Mouse (Mus musculus) MEL (cell line): ENCODE results near the gene N4bp2l2. TPM values are rescaled to one million over a fixed set of nuclear protein-coding genes. Genes with fewer than 3 reads are reported as not detected.
"Not testable (repeated sequence)": the region's sequence is repeated elsewhere in the genome, so short reads cannot be mapped to it uniquely, and the experiment has no call there.

ENCODE experiments used
- DNase-seq: peaks from one replicate; pipeline ENCODE4 v3.0.0; 2011; ENCODE audit warnings: low read depth, low spot score
- H3K27ac ChIP-seq: 2 replicates; pipeline ENCODE4 v1.5.1; 2012; ENCODE audit warnings: low read depth, mild to moderate bottlenecking, control low read depth, low read length, moderate library complexity; ENCODE audit not compliant: control insufficient read depth
- H3K27me3 ChIP-seq, 2 experiments: fragments of 150-350 bp in 1 of 2; sonication (generic) in 1 of 2; 2 replicates each; pipeline ENCODE4 v1.6.1; 2012; ENCODE audit warnings: low read length in 2 of 2, mild to moderate bottlenecking in 2 of 2, improper control_type of control experiment in 1 of 2, moderate library complexity in 1 of 2; ENCODE audit not compliant: insufficient read depth in 2 of 2, control insufficient read depth in 1 of 2
- H3K36me3 ChIP-seq, 2 experiments: 2 replicates each; pipeline ENCODE4 v1.6.1; 2012 to 2014; ENCODE audit warnings: low read length in 2 of 2, improper control_type of control experiment in 1 of 2, inconsistent platforms in 1 of 2, mild to moderate bottlenecking in 1 of 2; ENCODE audit not compliant: insufficient read depth in 2 of 2, control insufficient read depth in 1 of 2
- H3K4me1 ChIP-seq, 2 experiments: fragments of 150-350 bp in 1 of 2; sonication (generic) in 1 of 2; 2 replicates each; pipeline ENCODE4 v1.6.1; 2012; ENCODE audit warnings: low read length in 2 of 2, improper control_type of control experiment in 1 of 2, mild to moderate bottlenecking in 1 of 2; ENCODE audit not compliant: insufficient read depth in 2 of 2, control insufficient read depth in 1 of 2
- H3K4me3 ChIP-seq, 2 experiments: fragments of 150-350 bp in 1 of 2; sonication (generic) in 1 of 2; 2 replicates each; pipeline ENCODE4 v1.5.1; 2012; ENCODE audit warnings: low read depth in 2 of 2, low read length in 2 of 2, mild to moderate bottlenecking in 2 of 2, moderate library complexity in 2 of 2, control low read depth in 1 of 2, improper control_type of control experiment in 1 of 2; ENCODE audit not compliant: control insufficient read depth in 1 of 2, insufficient read depth in 1 of 2
- H3K79me2 ChIP-seq: 2 replicates; pipeline ENCODE4 v1.6.1; 2012; ENCODE audit warnings: mild to moderate bottlenecking, low read length, moderate library complexity; ENCODE audit not compliant: control insufficient read depth, poor library complexity, insufficient read depth
- H3K9ac ChIP-seq: 2 replicates; pipeline ENCODE4 v1.6.1; 2012; ENCODE audit warnings: low read depth, mild to moderate bottlenecking, control low read depth, low read length, moderate library complexity; ENCODE audit not compliant: control insufficient read depth, poor library complexity, severe bottlenecking
- H3K9me3 ChIP-seq: fragments of 150-350 bp; sonication (generic); replicated peaks from 2 replicates; pipeline ENCODE4 v1.6.1; 2012; ENCODE audit warnings: mild to moderate bottlenecking, low read length, improper control_type of control experiment, moderate library complexity; ENCODE audit not compliant: insufficient read depth
- GATA1 ChIP-seq: IDR thresholded peaks from 2 replicates; pipeline ENCODE4 v1.6.1; 2011; ENCODE audit warnings: low read depth, low read length, improper control_type of control experiment
- HCFC1 ChIP-seq: IDR thresholded peaks from 2 replicates; pipeline ENCODE4 v1.6.1; 2012; ENCODE audit warnings: low read depth, mild to moderate bottlenecking, inconsistent platforms, low read length, improper control_type of control experiment, moderate library complexity
- JUND ChIP-seq: IDR thresholded peaks from 2 replicates; pipeline ENCODE4 v1.6.1; 2011; ENCODE audit warnings: low read depth, mild to moderate bottlenecking, improper control_type of control experiment, low read length
- MAX ChIP-seq: IDR thresholded peaks from 2 replicates; pipeline ENCODE4 v1.6.1; 2011; ENCODE audit warnings: low read length, improper control_type of control experiment
- MEF2A ChIP-seq: IDR thresholded peaks from 2 replicates; pipeline ENCODE4 v1.6.1; 2014; ENCODE audit warnings: low read depth, mild to moderate bottlenecking, inconsistent platforms, low read length, improper control_type of control experiment; ENCODE audit not compliant: poor library complexity, insufficient replicate concordance, severe bottlenecking; ENCODE audit errors: extremely low read depth
- NRF1 ChIP-seq: IDR thresholded peaks from 2 replicates; pipeline ENCODE4 v1.6.1; 2014; ENCODE audit warnings: low read depth, mild to moderate bottlenecking, inconsistent platforms, low read length, improper control_type of control experiment, moderate library complexity; ENCODE audit not compliant: poor library complexity, insufficient read depth, severe bottlenecking
- POLR2AphosphoS2 ChIP-seq: IDR thresholded peaks from 2 replicates; pipeline ENCODE4 v1.6.1; 2011; ENCODE audit warnings: low read length, improper control_type of control experiment
- RCOR1 ChIP-seq: IDR thresholded peaks from 2 replicates; pipeline ENCODE4 v1.6.1; 2012; ENCODE audit warnings: low read depth, mild to moderate bottlenecking, inconsistent platforms, low read length, improper control_type of control experiment
- SIN3A ChIP-seq: IDR thresholded peaks from 2 replicates; pipeline ENCODE4 v1.6.1; 2012; ENCODE audit warnings: low read length, improper control_type of control experiment, inconsistent platforms
- ZNF384 ChIP-seq: IDR thresholded peaks from 2 replicates; pipeline ENCODE4 v1.6.1; 2012; ENCODE audit warnings: low read depth, mild to moderate bottlenecking, inconsistent platforms, low read length, improper control_type of control experiment
- polyA plus RNA-seq, 2 experiments: library from polyadenylated mRNA; stranded (reverse) in 1 of 2; unstranded in 1 of 2; fragments of >175 nt in 1 of 2; fragments of >200 nt in 1 of 2; gene quantifications; 2 replicates each; pipeline versions ENCODE4 v1.2.1 to v1.2.4; 2012; ENCODE audit warnings: low replicate concordance in 2 of 2, low read depth in 1 of 2; ENCODE audit not compliant: insufficient read length in 2 of 2, insufficient read depth in 1 of 2, missing spikeins in 1 of 2
- total RNA-seq: library from RNA; depleted of rRNA; stranded (reverse); fragments of 300-350 nt; gene quantifications from 2 replicates; pipeline ENCODE4 v1.2.3, GENCODE M21; 2012

Gene N4bp2l2
- total and polyA plus RNA-seq, 3 experiments: 67.5 to 74.9 TPM; not detected in 1

- no peak for TF ChIP-seq JUND
These were observed 1.2 kb downstream of the N4bp2l2 start (continued) for GRCm38 (mm10) chr5:150664794-150665131.

GRCm38 (mm10) chr5:150663926-150664325, 2.1 kb downstream of the N4bp2l2 start:
- TF ChIP-seq HCFC1: 0 out of 2 replicates have a peak, but pooled peaks have one; percentile 14
- H3K27me3 ChIP-seq, H3K27ac ChIP-seq, H3K9me3 ChIP-seq, DNase-seq: not testable (repeated sequence)
- H3K9ac ChIP-seq: peak overlapping the region; percentile 99
- peaks cover 53% of the 10 kb centered on the region for H3K79me2 ChIP-seq
- H3K36me3 ChIP-seq: peaks cover 24 to 39% of the 10 kb centered on the region in 2 experiments
- H3K4me3 ChIP-seq: peak overlapping the region; percentile 10 to 55; a peak in 2 of 4 replicates
- H3K4me1 ChIP-seq: peaks cover 12 to 29% of the 10 kb centered on the region in 2 experiments

- H3K36me3 ChIP-seq: peaks cover 49 to 72% of the 10 kb centered on the region in 2 experiments
- not testable (repeated sequence) for H3K9ac ChIP-seq, DNase-seq, H3K27me3 ChIP-seq, H3K9me3 ChIP-seq, H3K27ac ChIP-seq
- peaks cover 80% of the 10 kb centered on the region for H3K79me2 ChIP-seq
- H3K4me3 ChIP-seq: peak overlapping the region in 1 of 2 experiments; percentile 1; a peak in 1 of 4 replicates
- H3K4me1 ChIP-seq: peaks cover 31 to 42% of the 10 kb centered on the region in 2 experiments
- TF ChIP-seq ZNF384: 0 out of 2 replicates have a peak, but pooled peaks have one; percentile 45
These were observed 5.7 kb downstream of the N4bp2l2 start for GRCm38 (mm10) chr5:150660296-150660695.

GRCm38 (mm10) chr5:150659425-150659824, 6.6 kb downstream of the N4bp2l2 start:
- H3K27ac ChIP-seq, H3K9me3 ChIP-seq, DNase-seq, H3K9ac ChIP-seq, H3K27me3 ChIP-seq, H3K4me3 ChIP-seq: not testable (repeated sequence)
- Histone ChIP-seq H3K4me1 (peaks cover 33 to 45% of the 10 kb centered on the region in 2 experiments), H3K36me3 (peaks cover 54 to 79% of the 10 kb centered on the region in 2 experiments), H3K79me2 (peaks cover 79% of the 10 kb centered on the region)
- 0 out of 2 replicates have a peak, but pooled peaks have one; percentile 11 for TF ChIP-seq GATA1
- peak; percentile 63 for TF ChIP-seq ZNF384

- Histone ChIP-seq H3K9me3 (no peaks in the 10 kb centered on the region), H3K9ac (no peak overlapping the region), H3K4me3 (no peak overlapping the region), H3K79me2 (peaks cover 57% of the 10 kb centered on the region), H3K36me3 (peaks cover 52 to 71% of the 10 kb centered on the region in 2 experiments), H3K27ac (no peak overlapping the region), H3K27me3 (no peaks in the 10 kb centered on the region), H3K4me1 (peaks cover 5 to 36% of the 10 kb centered on the region in 2 experiments)
- TF ChIP-seq SIN3A: no peak
- TF ChIP-seq NRF1: no peak
- TF ChIP-seq POLR2AphosphoS2: no peak
- no peak for TF ChIP-seq MAX
- TF ChIP-seq MEF2A: no peak
- no peak for TF ChIP-seq RCOR1
- no peak for DNase-seq
These were observed 11.4 kb downstream of the N4bp2l2 start for GRCm38 (mm10) chr5:150654548-150654947.
